In genomic region chr10:61537036-61537380, GRCm38 (mm10) we compare ENCODE assay signal across 9 mouse cellular contexts. TPM values are rescaled to one million over a fixed set of nuclear protein-coding genes. Genes with fewer than 3 reads are reported as not detected.
DNase-seq lines count a peak whose midpoint lies in the region; ATAC-seq and TF ChIP-seq lines count a peak whose summit lies in the region.
"Had no signal": no experiment of that assay in that cellular context is flagged by ENCODE, and none has a peak within 500 bp of the region (broad histone marks: within the 10 kb centered on the region; RNA-seq: fewer than 3 reads in every experiment).

No protein-coding gene starts in this region.

- no peak for DNase-seq in midbrain, embryonic 10.5 days (ENCODE audit: low spot score)
- DNase-seq in midbrain, postnatal 0 days (ENCODE audit: low spot score), result no peak
- no peak for DNase-seq in left cerebral cortex, adult 11 months (ENCODE audit: low spot score)
- no peak for DNase-seq in kidney, adult 18-20 months

- 85% methylated on average over 5 of the region's 5 CpGs for WGBS in forebrain, embryonic 13.5 days
- 78% methylated on average over 5 of the region's 5 CpGs for WGBS in forebrain, embryonic 16.5 days
- 84% methylated on average over 5 of the region's 5 CpGs for WGBS in midbrain, embryonic 10.5 days
- 91% methylated on average over 5 of the region's 5 CpGs for WGBS in midbrain, postnatal 0 days
- 65% methylated on average over 5 of the region's 5 CpGs for WGBS in intestine, embryonic 16.5 days
- 78% methylated on average over 5 of the region's 5 CpGs for WGBS in stomach, embryonic 15.5 days

- peaks cover 58% of the 10 kb centered on the region for H3K4me1 ChIP-seq in forebrain, embryonic 13.5 days
- H3K4me1 ChIP-seq in forebrain, embryonic 16.5 days (replicated peaks; ENCODE audit: control insufficient read depth, insufficient read depth, low read length), result peaks cover 43% of the 10 kb centered on the region
- peaks cover 62% of the 10 kb centered on the region for H3K4me1 ChIP-seq in midbrain, embryonic 10.5 days
- peaks cover 12% of the 10 kb centered on the region; the same call in 1 of the 2 replicates for H3K4me1 ChIP-seq in midbrain, postnatal 0 days (ENCODE audit: insufficient read depth, low read length)
- peaks cover 27% of the 10 kb centered on the region for H3K4me1 ChIP-seq in intestine, embryonic 16.5 days (ENCODE audit: control insufficient read depth, insufficient read depth, low read length)
- H3K4me1 ChIP-seq in stomach, embryonic 15.5 days, result peaks cover 26% of the 10 kb centered on the region

- H3K36me3 ChIP-seq in forebrain, embryonic 13.5 days (ENCODE audit: poor library complexity, severe bottlenecking), result no peaks in the 10 kb centered on the region
- H3K36me3 ChIP-seq in forebrain, embryonic 16.5 days (ENCODE audit: control insufficient read depth, insufficient read depth), result no peaks in the 10 kb centered on the region
- H3K36me3 ChIP-seq in midbrain, embryonic 10.5 days, result no peaks in the 10 kb centered on the region
- H3K36me3 ChIP-seq in midbrain, postnatal 0 days (ENCODE audit: insufficient read depth, low read length), result no peaks in the 10 kb centered on the region
- H3K36me3 ChIP-seq in intestine, embryonic 16.5 days (ENCODE audit: control insufficient read depth, insufficient read depth, low read length), result no peaks in the 10 kb centered on the region
- H3K36me3 ChIP-seq in stomach, embryonic 15.5 days, result no peaks in the 10 kb centered on the region
- H3K36me3 ChIP-seq: hindbrain, embryonic 15.5 days had no signal

- H3K9ac ChIP-seq in forebrain, embryonic 13.5 days, result no peak overlapping the region
- no peak overlapping the region for H3K9ac ChIP-seq in forebrain, embryonic 16.5 days (replicated peaks; ENCODE audit: low read depth, low read length)
- H3K9ac ChIP-seq in midbrain, postnatal 0 days (replicated peaks; ENCODE audit: low read length, poor library complexity, severe bottlenecking), result no peak overlapping the region
- no peak overlapping the region for H3K9ac ChIP-seq in intestine, embryonic 16.5 days (ENCODE audit: low read depth, low read length)
- H3K9ac ChIP-seq in stomach, embryonic 15.5 days, result no peak overlapping the region
- H3K9ac ChIP-seq: hindbrain, embryonic 15.5 days had no signal

- no peak overlapping the region for H3K4me2 ChIP-seq in forebrain, embryonic 13.5 days
- H3K4me2 ChIP-seq in forebrain, embryonic 16.5 days (ENCODE audit: low read length), result no peak overlapping the region
- H3K4me2 ChIP-seq in midbrain, postnatal 0 days (ENCODE audit: low read depth, low read length, poor library complexity, severe bottlenecking), result no peak overlapping the region
- no peak overlapping the region for H3K4me2 ChIP-seq in intestine, embryonic 16.5 days (ENCODE audit: low read depth, low read length)
- H3K4me2 ChIP-seq in stomach, embryonic 15.5 days, result no peak overlapping the region
- H3K4me2 ChIP-seq: hindbrain, embryonic 15.5 days had no signal

- H3K27me3 ChIP-seq in forebrain, embryonic 13.5 days, result peaks cover 5% of the 10 kb centered on the region; the same call in 1 of the 2 replicates
- H3K27me3 ChIP-seq in forebrain, embryonic 16.5 days (replicated peaks; ENCODE audit: control insufficient read depth, insufficient read depth, low read length), result no peaks in the 10 kb centered on the region
- no peaks in the 10 kb centered on the region for H3K27me3 ChIP-seq in midbrain, embryonic 10.5 days (ENCODE audit: low read depth, poor library complexity, severe bottlenecking)
- no peaks in the 10 kb centered on the region for H3K27me3 ChIP-seq in midbrain, postnatal 0 days (ENCODE audit: insufficient read depth, low read length)
- H3K27me3 ChIP-seq in intestine, embryonic 16.5 days (replicated peaks; ENCODE audit: control insufficient read depth, insufficient read depth, low read length), result no peaks in the 10 kb centered on the region
- no peaks in the 10 kb centered on the region for H3K27me3 ChIP-seq in stomach, embryonic 15.5 days (replicated peaks)
- H3K27me3 ChIP-seq: hindbrain, embryonic 15.5 days had no signal

- H3K9me3 ChIP-seq in forebrain, embryonic 13.5 days (replicated peaks), result no peaks in the 10 kb centered on the region
- H3K9me3 ChIP-seq in forebrain, embryonic 16.5 days (ENCODE audit: control insufficient read depth, low read length), result no peaks in the 10 kb centered on the region
- no peaks in the 10 kb centered on the region for H3K9me3 ChIP-seq in midbrain, embryonic 10.5 days (replicated peaks)
- no peaks in the 10 kb centered on the region for H3K9me3 ChIP-seq in midbrain, postnatal 0 days (ENCODE audit: low read length)
- no peaks in the 10 kb centered on the region for H3K9me3 ChIP-seq in intestine, embryonic 16.5 days (ENCODE audit: control insufficient read depth, low read length)
- H3K9me3 ChIP-seq in stomach, embryonic 15.5 days, result no peaks in the 10 kb centered on the region
- H3K9me3 ChIP-seq: hindbrain, embryonic 15.5 days had no signal

- ATAC-seq in forebrain, embryonic 13.5 days, result no peak
- ATAC-seq in forebrain, embryonic 16.5 days, result no peak
- no peak for ATAC-seq in midbrain, postnatal 0 days (ENCODE audit: low FRiP score)
- ATAC-seq in intestine, embryonic 16.5 days, result peak; percentile 20; the same call in 1 of the 2 replicates
- no peak for ATAC-seq in stomach, embryonic 15.5 days (ENCODE audit: insufficient read depth, low FRiP score, low read depth)

- H3K4me3 ChIP-seq in forebrain, embryonic 13.5 days, result no peak overlapping the region
- H3K4me3 ChIP-seq in forebrain, embryonic 16.5 days (replicated peaks; ENCODE audit: low read length), result no peak overlapping the region
- H3K4me3 ChIP-seq in midbrain, embryonic 10.5 days, result no peak overlapping the region
- no peak overlapping the region for H3K4me3 ChIP-seq in midbrain, postnatal 0 days (ENCODE audit: low read depth, low read length)
- H3K4me3 ChIP-seq in intestine, embryonic 16.5 days (ENCODE audit: low read length), result no peak overlapping the region
- no peak overlapping the region for H3K4me3 ChIP-seq in stomach, embryonic 15.5 days (replicated peaks)
- H3K4me3 ChIP-seq: hindbrain, embryonic 15.5 days had no signal

- TF ChIP-seq CTCF in midbrain, postnatal 0 days (IDR thresholded peaks at IDR 0.05), result no peak

- H3K27ac ChIP-seq in forebrain, embryonic 13.5 days, result peak overlapping the region; percentile 95
- no peak overlapping the region for H3K27ac ChIP-seq in forebrain, embryonic 16.5 days (ENCODE audit: low read length)
- H3K27ac ChIP-seq in midbrain, embryonic 10.5 days (replicated peaks), result peak overlapping the region; percentile 96
- no peak overlapping the region for H3K27ac ChIP-seq in midbrain, postnatal 0 days (ENCODE audit: low read depth, low read length)
- 0 out of 2 replicates have a peak overlapping the region, but pooled peaks have one; percentile 68 for H3K27ac ChIP-seq in intestine, embryonic 16.5 days (ENCODE audit: low read length)
- peak overlapping the region; percentile 44 for H3K27ac ChIP-seq in stomach, embryonic 15.5 days
- H3K27ac ChIP-seq: hindbrain, embryonic 15.5 days had no signal

RNA-seq across cellular contexts. Expression of gene Npffr1, which starts 58.3 kb away (rescaled TPM):
- polyA plus RNA-seq in forebrain, embryonic 13.5 days (2015; fragmentation: Nextera tagmentation; extraction: Ambion mirVana), result 0.24 and 0.36 TPM in 2 replicates
- 0.34 and 1.1 TPM in 2 replicates for polyA plus RNA-seq in forebrain, embryonic 16.5 days (2015; fragmentation: Nextera tagmentation; extraction: Ambion mirVana)
- polyA plus RNA-seq in midbrain, embryonic 10.5 days (2016; fragmentation: Nextera tagmentation; extraction: Ambion mirVana), result 0.11 and 0.15 TPM in 2 replicates
- 5.4 and 5.8 TPM in 2 replicates for total RNA-seq in midbrain, postnatal 0 days (2014; rRNA removed)
- 3.2 and 3.4 TPM in 2 replicates for polyA plus RNA-seq in midbrain, postnatal 0 days (2015; fragmentation: Nextera tagmentation; extraction: Ambion mirVana)
- 0.05 and 0.16 TPM in 2 replicates for polyA plus RNA-seq in intestine, embryonic 16.5 days (2015; fragmentation: Nextera tagmentation; extraction: Ambion mirVana)
- polyA plus RNA-seq in stomach, embryonic 15.5 days (2015; fragmentation: Nextera tagmentation; extraction: Ambion mirVana), result 0.10 and 0.28 TPM in 2 replicates

Comparison
In these comparisons a context has a peak if more than half of its experiments do, and no peak if none do; other contexts are left out.
1. H3K27ac ChIP-seq: peak in forebrain, embryonic 13.5 days (single experiment), midbrain, embryonic 10.5 days (single experiment), intestine, embryonic 16.5 days (single experiment) and stomach, embryonic 15.5 days (single experiment); none in forebrain, embryonic 16.5 days (single experiment) and midbrain, postnatal 0 days (single experiment).